Comparison of ENCODE assay signal across 9 mouse cellular contexts in the genomic region with DNA sequence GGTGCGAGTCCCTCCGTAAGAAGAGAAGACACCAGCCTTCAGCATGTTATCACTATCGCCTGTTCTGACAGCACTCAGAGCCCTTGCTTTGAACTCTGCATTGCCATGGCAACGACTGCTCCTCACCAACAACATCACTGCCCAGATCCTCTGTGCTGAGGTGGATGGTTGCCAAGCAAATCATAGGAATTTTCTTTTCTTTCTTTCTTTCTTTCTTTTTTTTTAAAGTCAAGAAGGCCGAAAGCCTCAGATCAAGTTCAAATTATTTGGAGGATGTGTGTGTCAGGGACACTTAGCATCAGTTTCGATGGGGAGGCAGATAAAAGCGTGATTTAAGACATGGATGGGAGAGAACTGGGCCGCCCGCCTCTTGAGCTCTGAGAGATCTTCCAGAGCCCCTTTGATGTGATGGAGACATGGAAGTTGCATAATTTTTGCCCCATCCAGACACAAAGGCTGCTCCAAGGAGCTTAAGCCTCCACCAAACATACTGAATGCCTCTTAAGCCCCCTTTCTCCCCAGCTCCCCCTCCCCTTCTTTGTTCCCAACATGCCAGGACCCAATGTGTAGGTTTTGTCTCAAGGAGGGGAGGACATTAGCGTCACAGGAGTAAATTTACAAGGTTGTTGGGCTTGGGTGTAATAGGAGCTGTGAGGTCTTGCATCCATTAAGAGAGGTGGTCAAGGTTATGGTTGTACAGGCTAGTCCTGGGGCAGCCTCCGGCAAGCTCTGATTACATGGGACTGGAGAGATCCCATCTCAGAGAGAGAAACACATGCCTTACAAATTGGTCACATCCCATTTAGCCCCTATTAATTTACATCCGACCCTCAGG.
DNase-seq lines count a peak whose midpoint lies in the region; ATAC-seq and TF ChIP-seq lines count a peak whose summit lies in the region.
"Had no signal": no experiment of that assay in that cellular context is flagged by ENCODE, and none has a peak within 500 bp of the region (broad histone marks: within the 10 kb centered on the region; RNA-seq: fewer than 3 reads in every experiment).

No protein-coding gene starts in this region.

- H3K9me3 ChIP-seq in hindbrain, embryonic 14.5 days (ENCODE audit: control insufficient read depth, low read length): no peaks in the 10 kb centered on the region

- H3K36me3 ChIP-seq in hindbrain, embryonic 14.5 days (replicated peaks; ENCODE audit: control insufficient read depth, insufficient read depth): no peaks in the 10 kb centered on the region

- no peak for TF ChIP-seq CTCF in cerebellum, adult 2 months (IDR thresholded peaks at IDR 0.05; ENCODE audit: borderline replicate concordance, insufficient read depth, low read depth, low read length)

- TF ChIP-seq POLR2A in cerebellum, adult 2 months (IDR thresholded peaks at IDR 0.05; ENCODE audit: borderline replicate concordance, insufficient read depth, low read length): no peak

- no peaks in the 10 kb centered on the region for H3K27me3 ChIP-seq in hindbrain, embryonic 14.5 days (ENCODE audit: control insufficient read depth, insufficient read depth, low read length)
- no peaks in the 10 kb centered on the region for H3K27me3 ChIP-seq in cerebellum, adult 2 months (ENCODE audit: control insufficient read depth, insufficient read depth, low read length)

- peak; percentile 52; the same call in 1 of the 2 replicates for ATAC-seq in hindbrain, embryonic 14.5 days (ENCODE audit: low FRiP score)
- no peak for ATAC-seq in CD4-positive, CD25-positive, alpha-beta regulatory T cell, adult 4 months

- no peak overlapping the region for H3K4me2 ChIP-seq in hindbrain, embryonic 14.5 days (replicated peaks)

- H3K4me1 ChIP-seq in hindbrain, embryonic 14.5 days (replicated peaks; ENCODE audit: control insufficient read depth, insufficient read depth, low read length): peaks cover 43% of the 10 kb centered on the region
- no peaks in the 10 kb centered on the region for H3K4me1 ChIP-seq in cerebellum, adult 2 months (ENCODE audit: control insufficient read depth, insufficient read depth, low read length)

- H3K4me3 ChIP-seq in hindbrain, embryonic 14.5 days (replicated peaks; ENCODE audit: low read length): no peak overlapping the region
- H3K4me3 ChIP-seq in cerebellum, adult 2 months (replicated peaks; ENCODE audit: insufficient read depth, low read depth, low read length): no peak overlapping the region

- no peak overlapping the region for H3K9ac ChIP-seq in hindbrain, embryonic 14.5 days

- peak; percentile 32 for DNase-seq in adrenal gland, postnatal 14 days
- no peak for DNase-seq in adrenal gland, adult (ENCODE audit: inconsistent age in 2 of 2, low spot score in 1 of 2)
- peak; percentile 78 for DNase-seq in embryo, embryonic 10.5 days (ENCODE audit: low spot score)
- DNase-seq in hindbrain, embryonic 14.5 days (ENCODE audit: low spot score): peak; percentile 60
- DNase-seq in lung, postnatal 36 days: peak; percentile 47
- no peak for DNase-seq in adrenal gland, adult 18-20 months (ENCODE audit: low spot score in 2 of 2)
- DNase-seq in cerebellum, adult 2 months: no peak
- DNase-seq: layer of hippocampus, postnatal 36 days had no signal

- peak overlapping the region; percentile 80 for H3K27ac ChIP-seq in hindbrain, embryonic 14.5 days
- no peak overlapping the region for H3K27ac ChIP-seq in cerebellum, adult 2 months (ENCODE audit: insufficient read depth, low read length)

- WGBS in hindbrain, embryonic 14.5 days: 25% methylated on average over 12 of the region's 12 CpGs
- 63% methylated on average over 12 of the region's 12 CpGs for WGBS in cerebellum, adult 2 months

Comparison
In these comparisons a context has a peak if more than half of its experiments do, and no peak if none do; other contexts are left out.
1. DNase-seq: peak in adrenal gland, postnatal 14 days (single experiment), embryo, embryonic 10.5 days (single experiment), hindbrain, embryonic 14.5 days (single experiment) and lung, postnatal 36 days (single experiment); none in adrenal gland, adult (0 of 2), adrenal gland, adult 18-20 months (0 of 2) and cerebellum, adult 2 months (0 of 2).